Mouse (Mus musculus) bone marrow macrophage, adult 2 months (primary cell): Measurements from ENCODE around the gene Hras. TPM values are rescaled to one million over a fixed set of nuclear protein-coding genes. Genes with fewer than 3 reads are reported as not detected.

Source experiments
- H3K27ac ChIP-seq: 2 replicates; pipeline ENCODE4 v1.5.1; 2012; ENCODE audit warnings: low read depth, low read length; ENCODE audit not compliant: insufficient read depth
- H3K4me1 ChIP-seq: 2 replicates; pipeline ENCODE4 v1.6.1; 2012; ENCODE audit warnings: low read length; ENCODE audit not compliant: control insufficient read depth, insufficient read depth
- H3K4me3 ChIP-seq: 2 replicates; pipeline ENCODE4 v1.5.1; 2012; ENCODE audit warnings: mild to moderate bottlenecking, low read length, moderate library complexity; ENCODE audit not compliant: insufficient read depth
- CTCF ChIP-seq: IDR thresholded peaks from 2 replicates; pipeline ENCODE4 v1.5.1; 2012; ENCODE audit warnings: low read depth, mild to moderate bottlenecking, low read length, moderate library complexity
- POLR2A ChIP-seq: IDR thresholded peaks from 2 replicates; pipeline ENCODE4 v1.6.1; 2012; ENCODE audit warnings: mild to moderate bottlenecking, low read depth, low read length, borderline replicate concordance
- polyA plus RNA-seq: library from polyadenylated mRNA; stranded (reverse); fragments of >200 nt; gene quantifications from 2 replicates; pipeline ENCODE4 v1.2.4, GENCODE M21; 2012; ENCODE audit not compliant: missing spikeins, insufficient read depth, insufficient read length

Hras gene
- polyA plus RNA-seq, 1 experiment: 29.7 TPM

- H3K4me1 ChIP-seq: peaks cover 8% of the 10 kb centered on the region
- H3K4me3 ChIP-seq: no peak overlapping the region
- TF ChIP-seq POLR2A: no peak
- TF ChIP-seq CTCF: no peak
- no peak overlapping the region for H3K27ac ChIP-seq
Measured at GRCm38 (mm10) chr7:141214310-141214709, 20.5 kb upstream of the Hras start.

- Histone ChIP-seq H3K4me3 (no peak within 1 kb of the TSS), H3K4me1 (peaks cover 3% of the 10 kb centered on the region), H3K27ac (no peak within 1 kb of the TSS)
- no peak for TF ChIP-seq CTCF
- TF ChIP-seq POLR2A: no peak
Measured at GRCm38 (mm10) chr7:141213605-141214235, 19.9 kb upstream of the Hras start, which contains the start of gene Lmntd2. Lmntd2 (minus strand) TSS chr7:141214080.

GRCm38 (mm10) chr7:141213133-141213532 lies 19.3 kb upstream of the Hras start:
- Histone ChIP-seq H3K27ac (no peak overlapping the region), H3K4me1 (0 out of 2 replicates have a peak, but pooled peaks cover 2% of the 10 kb centered on the region), H3K4me3 (no peak overlapping the region)
- TF ChIP-seq POLR2A (no peak), CTCF (no peak)

GRCm38 (mm10) chr7:141210606-141211131 lies 16.9 kb upstream of the Hras start:
- TF ChIP-seq CTCF (no peak), POLR2A (no peak)
- Histone ChIP-seq H3K27ac (no peak overlapping the region), H3K4me1 (no peaks in the 10 kb centered on the region), H3K4me3 (no peak overlapping the region)

- Histone ChIP-seq H3K4me1 (no peaks in the 10 kb centered on the region), H3K4me3 (no peak overlapping the region), H3K27ac (no peak overlapping the region)
- no peak for TF ChIP-seq POLR2A
- no peak for TF ChIP-seq CTCF
Measured at GRCm38 (mm10) chr7:141210137-141210536, 16.3 kb upstream of the Hras start.

- Histone ChIP-seq H3K4me1 (peaks cover 2% of the 10 kb centered on the region; the same call in 1 of the 2 replicates), H3K4me3 (no peak overlapping the region), H3K27ac (no peak overlapping the region)
- no peak for TF ChIP-seq CTCF
- TF ChIP-seq POLR2A: no peak
Measured at GRCm38 (mm10) chr7:141209526-141209925, 15.7 kb upstream of the Hras start.

GRCm38 (mm10) chr7:141206182-141206937 lies 12.6 kb upstream of the Hras start:
- TF ChIP-seq CTCF (no peak), POLR2A (no peak)
- H3K4me1 ChIP-seq: peaks cover 5% of the 10 kb centered on the region; the same call in 1 of the 2 replicates

GRCm38 (mm10) chr7:141205504-141205903 lies 11.7 kb upstream of the Hras start:
- Histone ChIP-seq H3K27ac (no peak overlapping the region), H3K4me3 (no peak overlapping the region), H3K4me1 (peaks cover 5% of the 10 kb centered on the region; the same call in 1 of the 2 replicates)
- TF ChIP-seq POLR2A (no peak), CTCF (no peak)

More at GRCm38 (mm10) chr7:141206182-141206937, 12.6 kb upstream of the Hras start:
- no peak overlapping the region for H3K4me3 ChIP-seq
- no peak overlapping the region for H3K27ac ChIP-seq

GRCm38 (mm10) chr7:141204546-141204945 lies 10.7 kb upstream of the Hras start:
- Histone ChIP-seq H3K4me1 (peaks cover 5% of the 10 kb centered on the region; the same call in 1 of the 2 replicates), H3K27ac (no peak overlapping the region), H3K4me3 (no peak overlapping the region)
- no peak for TF ChIP-seq POLR2A
- no peak for TF ChIP-seq CTCF

GRCm38 (mm10) chr7:141198121-141198520 lies 4.3 kb upstream of the Hras start:
- TF ChIP-seq POLR2A (no peak), CTCF (no peak)
- Histone ChIP-seq H3K4me3 (no peak overlapping the region), H3K4me1 (0 out of 2 replicates have a peak, but pooled peaks cover 2% of the 10 kb centered on the region)

More at GRCm38 (mm10) chr7:141198121-141198520, 4.3 kb upstream of the Hras start:
- no peak overlapping the region for H3K27ac ChIP-seq
